In the genomic region with DNA sequence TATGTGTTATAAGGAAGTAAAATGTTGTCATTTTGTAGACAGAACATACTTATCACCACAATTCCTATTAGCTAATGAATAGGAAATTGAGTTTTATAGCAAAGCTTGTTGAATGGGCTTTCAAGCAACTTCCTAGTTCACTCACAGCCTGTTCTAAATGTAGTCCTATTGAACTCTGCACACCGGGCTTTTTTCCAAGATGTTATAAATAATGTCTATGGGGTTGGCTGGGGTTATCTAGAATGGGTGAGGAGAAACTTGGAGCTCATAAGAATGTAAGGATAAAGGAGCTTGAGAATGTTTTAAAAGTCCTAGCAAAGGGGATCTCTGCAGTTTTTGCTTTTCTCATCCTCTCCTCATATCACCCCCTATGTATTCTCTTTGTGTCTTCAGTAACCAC, we compare ENCODE assay signal across 28 mouse cellular contexts.
DNase-seq lines count a peak whose midpoint lies in the region; ATAC-seq and TF ChIP-seq lines count a peak whose summit lies in the region.
"Had no signal": no experiment of that assay in that cellular context is flagged by ENCODE, and none has a peak within 500 bp of the region (broad histone marks: within the 10 kb centered on the region; RNA-seq: fewer than 3 reads in every experiment).

No protein-coding gene starts in this region.

- TF ChIP-seq CTCF in kidney, postnatal 0 days (IDR thresholded peaks at IDR 0.05; ENCODE audit: low read depth) = no peak

- WGBS in kidney, postnatal 0 days = 37% methylated on average over 1 of the region's 1 CpGs
- WGBS in forebrain, embryonic 13.5 days = 79% methylated on average over 1 of the region's 1 CpGs

- H3K4me3 ChIP-seq in kidney, postnatal 0 days (replicated peaks; ENCODE audit: low read depth, low read length) = no peak overlapping the region
- H3K4me3 ChIP-seq in forebrain, embryonic 13.5 days = no peak overlapping the region
- H3K4me3 ChIP-seq: embryonic facial prominence, embryonic 13.5 days; forebrain, embryonic 10.5 days; gastrocnemius, adult 2 months; heart, adult 2 months; hindbrain, embryonic 10.5 days; hindbrain, embryonic 15.5 days; lung, embryonic 15.5 days; midbrain, embryonic 10.5 days; myocyte; neural tube, embryonic 12.5 days had no signal

- ATAC-seq in kidney, postnatal 0 days (replicated peaks; ENCODE audit: low FRiP score, low read depth) = no peak
- no peak for ATAC-seq in forebrain, embryonic 13.5 days
- ATAC-seq: activated CD4-positive, CD25-positive, alpha-beta regulatory T cell, adult 4 months; forebrain, embryonic 16.5 days had no signal

- no peaks in the 10 kb centered on the region for H3K9me3 ChIP-seq in kidney, postnatal 0 days (replicated peaks; ENCODE audit: low read length)
- H3K9me3 ChIP-seq in forebrain, embryonic 13.5 days (replicated peaks) = no peaks in the 10 kb centered on the region
- H3K9me3 ChIP-seq: embryonic facial prominence, embryonic 13.5 days; forebrain, embryonic 10.5 days; hindbrain, embryonic 10.5 days; hindbrain, embryonic 15.5 days; lung, embryonic 15.5 days; midbrain, embryonic 10.5 days; neural tube, embryonic 12.5 days had no signal

- intact Hi-C loops in heart, postnatal 10 days (cut with DNase I) = no loop called here
- intact Hi-C loops in heart, postnatal 25 days (cut with DNase I) = no loop called here

- no peaks in the 10 kb centered on the region for H3K27me3 ChIP-seq in kidney, postnatal 0 days (ENCODE audit: insufficient read depth, low read length)
- H3K27me3 ChIP-seq in forebrain, embryonic 13.5 days = no peaks in the 10 kb centered on the region
- H3K27me3 ChIP-seq: CH12.LX; embryonic facial prominence, embryonic 13.5 days; hindbrain, embryonic 15.5 days; lung, embryonic 15.5 days; neural tube, embryonic 12.5 days had no signal

- H3K36me3 ChIP-seq in kidney, postnatal 0 days (ENCODE audit: insufficient read depth, low read length) = no peaks in the 10 kb centered on the region
- H3K36me3 ChIP-seq in forebrain, embryonic 13.5 days (ENCODE audit: poor library complexity, severe bottlenecking) = no peaks in the 10 kb centered on the region
- H3K36me3 ChIP-seq: embryonic facial prominence, embryonic 13.5 days; forebrain, embryonic 10.5 days; hindbrain, embryonic 10.5 days; hindbrain, embryonic 15.5 days; lung, embryonic 15.5 days; midbrain, embryonic 10.5 days; neural tube, embryonic 12.5 days had no signal

- H3K27ac ChIP-seq in kidney, postnatal 0 days = no peak overlapping the region
- H3K27ac ChIP-seq in forebrain, embryonic 13.5 days = no peak overlapping the region
- H3K27ac ChIP-seq: embryonic facial prominence, embryonic 13.5 days; forebrain, embryonic 10.5 days; gastrocnemius, adult 2 months; heart, adult 2 months; hindbrain, embryonic 10.5 days; hindbrain, embryonic 15.5 days; liver, embryonic 14.5 days; lung, embryonic 15.5 days; midbrain, embryonic 10.5 days; neural tube, embryonic 12.5 days had no signal

- no peaks in the 10 kb centered on the region for H3K4me1 ChIP-seq in kidney, postnatal 0 days (replicated peaks; ENCODE audit: insufficient read depth, low read length)
- H3K4me1 ChIP-seq in forebrain, embryonic 13.5 days = no peaks in the 10 kb centered on the region
- H3K4me1 ChIP-seq: embryonic facial prominence, embryonic 13.5 days; forebrain, embryonic 10.5 days; hindbrain, embryonic 10.5 days; hindbrain, embryonic 15.5 days; lung, embryonic 15.5 days; neural tube, embryonic 12.5 days had no signal

- H3K9ac ChIP-seq in kidney, postnatal 0 days (ENCODE audit: low read depth, low read length) = no peak overlapping the region
- no peak overlapping the region for H3K9ac ChIP-seq in forebrain, embryonic 13.5 days
- H3K9ac ChIP-seq: embryonic facial prominence, embryonic 13.5 days; hindbrain, embryonic 15.5 days; liver, embryonic 14.5 days; lung, embryonic 15.5 days; neural tube, embryonic 12.5 days had no signal

- H3K4me2 ChIP-seq in kidney, postnatal 0 days (ENCODE audit: low read length) = no peak overlapping the region
- no peak overlapping the region for H3K4me2 ChIP-seq in forebrain, embryonic 13.5 days
- H3K4me2 ChIP-seq: embryonic facial prominence, embryonic 13.5 days; hindbrain, embryonic 15.5 days; lung, embryonic 15.5 days; neural tube, embryonic 12.5 days had no signal

- DNase-seq in adrenal gland, adult 2 months = peak; percentile 19
- DNase-seq in adrenal gland, adult 18-20 months (ENCODE audit: low spot score in 2 of 2) = no peak
- peak; percentile 4 to 18 for DNase-seq in heart, postnatal 10 days
- DNase-seq in heart, postnatal 25 days (ENCODE audit: low spot score) = no peak
- DNase-seq in kidney, postnatal 0 days (ENCODE audit: low spot score) = peak; percentile 52
- no peak for DNase-seq in kidney, adult 8-10 months
- DNase-seq: cerebellum, adult 18-20 months; cerebellum, postnatal 10 days; gastrocnemius, adult 2 months; gastrocnemius, postnatal 36 days; heart, adult 2 months; liver; right cerebral cortex, adult 18-20 months; spleen, adult 18-20 months; thymus, postnatal 14 days had no signal

Comparison
In these comparisons a context has a peak if more than half of its experiments do, and no peak if none do; other contexts are left out.
1. DNase-seq: peak in adrenal gland, adult 2 months (single experiment), heart, postnatal 10 days (2 of 2) and kidney, postnatal 0 days (single experiment); none in adrenal gland, adult 18-20 months (0 of 2), heart, postnatal 25 days (single experiment) and kidney, adult 8-10 months (0 of 2).